Mouse (Mus musculus) layer of hippocampus, adult 2 months (tissue): Measurements from ENCODE around the gene Schip1. TPM values are rescaled to one million over a fixed set of nuclear protein-coding genes. Genes with fewer than 3 reads are reported as not detected.

ENCODE experiments used
- DNase-seq, 2 experiments: peaks; one replicate each; pipeline ENCODE4 v3.0.0; 2022; ENCODE audit warnings: low spot score in 2 of 2
- H3K27ac ChIP-seq: fragments of 200-600 bp; 2 replicates; pipeline ENCODE4 v1.8.1; 2022
- H3K4me3 ChIP-seq: fragments of 200-600 bp; 2 replicates; pipeline ENCODE4 v1.8.1; 2022; ENCODE audit warnings: mild to moderate bottlenecking
- CTCF ChIP-seq: fragments of 200-600 bp; conservative IDR thresholded peaks from 2 replicates; pipeline ENCODE4 v1.8.1; 2022; ENCODE audit warnings: antibody characterized with exemption, mild to moderate bottlenecking, moderate library complexity
- total RNA-seq, 2 experiments: library from RNA; stranded (reverse); gene quantifications; 2 replicates each; pipeline ENCODE4 v1.2.3; 2021

The Schip1 gene
- total RNA-seq, 2 experiments from 2014 or later, result 276 to 283 TPM

GRCm38 (mm10) chr3:68664337-68664736, 599.7 kb downstream of the Schip1 start:
- DNase-seq, result no peak
- Histone ChIP-seq H3K4me3 (no peak overlapping the region), H3K27ac (no peak overlapping the region; the same call in 1 of the 2 replicates)
- no peak for TF ChIP-seq CTCF

GRCm38 (mm10) chr3:68666377-68666776, 601.8 kb downstream of the Schip1 start:
- no peak overlapping the region for H3K4me3 ChIP-seq
- H3K27ac ChIP-seq, result no peak overlapping the region
- DNase-seq, result no peak
- no peak for TF ChIP-seq CTCF

GRCm38 (mm10) chr3:68667852-68668251, 603.2 kb downstream of the Schip1 start:
- no peak for DNase-seq
- TF ChIP-seq CTCF, result no peak
- Histone ChIP-seq H3K4me3 (no peak overlapping the region), H3K27ac (no peak overlapping the region)

DNA sequence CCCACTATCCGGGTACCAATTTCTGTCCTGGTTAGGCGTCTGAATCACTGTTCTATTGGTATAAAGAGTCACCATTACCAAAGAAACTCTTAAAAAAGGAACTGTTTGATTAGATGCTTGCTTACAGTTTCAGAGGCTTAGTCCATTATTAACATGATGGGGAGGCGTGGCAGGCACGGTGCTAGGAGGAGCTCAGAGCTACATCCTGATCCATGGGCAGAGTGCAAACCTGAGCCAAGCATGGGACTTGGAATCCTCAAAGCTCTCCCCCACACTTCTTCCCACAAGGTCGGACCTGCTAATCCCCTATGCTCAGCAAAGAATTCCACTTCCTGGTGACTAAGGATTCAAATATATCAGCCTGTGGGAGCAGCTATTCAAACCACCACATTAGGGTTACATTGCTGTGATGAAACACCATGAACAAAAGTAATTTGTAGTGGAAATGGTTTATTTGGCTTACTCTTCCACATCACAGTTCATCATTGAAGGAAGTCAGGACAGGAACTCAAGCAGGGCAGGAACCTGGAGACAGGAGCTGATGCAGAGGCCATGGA, 604.9 kb downstream of the Schip1 start:
- Histone ChIP-seq H3K4me3 (no peak overlapping the region), H3K27ac (no peak overlapping the region)
- DNase-seq, result no peak
- no peak for TF ChIP-seq CTCF

DNA sequence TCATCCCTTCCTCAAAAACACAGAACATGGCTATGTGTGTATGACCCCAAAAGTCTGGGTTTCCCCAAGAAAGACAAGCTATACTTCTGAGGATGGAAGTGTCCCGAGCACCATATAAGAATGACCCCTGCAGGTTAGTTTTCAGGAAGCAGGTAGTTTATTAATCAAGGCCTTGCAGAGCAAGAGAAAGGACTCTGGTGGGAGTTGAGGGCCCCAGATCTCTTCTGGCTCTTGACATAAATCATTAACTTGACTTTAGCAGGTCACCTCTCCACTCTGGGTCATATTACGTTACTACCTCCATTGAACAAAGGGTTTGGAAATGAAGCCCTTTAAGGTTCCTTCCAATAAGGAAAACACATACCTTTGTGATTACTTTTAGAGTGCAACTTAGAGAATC, 610.1 kb downstream of the Schip1 start:
- no peak overlapping the region for H3K4me3 ChIP-seq
- DNase-seq, result no peak
- TF ChIP-seq CTCF, result no peak
- H3K27ac ChIP-seq, result no peak overlapping the region

DNA sequence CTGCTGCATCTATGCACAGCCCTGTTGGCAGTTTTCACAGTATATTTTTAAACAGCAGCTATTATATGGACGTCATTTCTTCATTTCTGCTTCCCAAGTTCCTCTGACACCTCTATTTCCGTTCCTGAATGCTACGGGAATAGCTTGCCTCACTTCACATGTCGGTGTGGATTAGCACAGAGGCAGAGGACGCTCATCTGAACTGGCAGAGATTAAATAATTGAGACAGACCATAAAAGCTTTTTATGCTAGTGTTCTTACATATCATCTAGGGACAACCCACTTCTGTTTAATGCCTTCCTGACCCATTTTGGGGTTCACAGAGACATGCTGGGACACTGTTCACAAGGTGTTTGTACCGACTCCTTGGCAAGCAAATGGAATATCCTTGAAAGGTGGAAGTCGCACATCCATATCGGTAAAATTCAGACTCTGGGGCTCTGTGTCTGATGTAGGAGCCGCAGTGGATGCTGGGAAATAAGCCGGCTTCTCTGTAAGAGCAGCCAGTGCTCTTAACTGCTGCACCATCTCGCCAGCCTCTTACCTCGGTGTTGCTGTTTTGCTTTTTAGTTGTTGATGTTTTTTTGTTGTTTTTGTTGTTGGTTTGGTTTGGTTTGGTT, 610.7 kb downstream of the Schip1 start:
- Histone ChIP-seq H3K27ac (no peak overlapping the region), H3K4me3 (no peak overlapping the region)
- no peak for TF ChIP-seq CTCF
- no peak for DNase-seq

Other genes starting within 250 kb of the Schip1 start
- gene Iqcj, start 172.6 kb upstream of the Schip1 start, total RNA-seq, result 1 to 10 TPM; 4.4 to 5.7 TPM
- gene Iqschfp, start 172.6 kb upstream of the Schip1 start, total RNA-seq, result 10 to 100 TPM; 13.6 to 15.5 TPM